ENCODE assay signal across 17 mouse cellular contexts in the genomic region with DNA sequence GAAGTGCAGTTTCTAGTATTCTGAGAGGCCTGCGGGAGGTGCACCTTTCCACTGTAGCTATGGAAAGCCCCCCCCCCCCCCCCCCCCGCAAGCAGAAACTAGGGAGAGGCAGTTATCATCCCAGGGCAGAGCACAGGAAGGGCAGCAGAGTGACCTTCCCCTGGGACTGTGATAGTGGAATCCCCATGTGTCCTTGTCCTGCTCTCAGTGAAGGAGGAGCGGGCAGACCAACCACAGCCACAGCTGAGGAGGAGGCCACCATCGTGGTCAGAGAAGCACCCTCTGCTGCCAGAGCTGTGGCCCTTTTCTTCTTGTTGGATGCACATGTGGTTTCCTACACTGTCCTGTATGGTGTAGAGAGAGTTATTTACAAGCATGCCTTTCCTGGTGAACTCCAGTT.
DNase-seq lines count a peak whose midpoint lies in the region; ATAC-seq lines count a peak whose summit lies in the region.
"Had no signal": no experiment of that assay in that cellular context is flagged by ENCODE, and none has a peak within 500 bp of the region (broad histone marks: within the 10 kb centered on the region; RNA-seq: fewer than 3 reads in every experiment).

No protein-coding gene starts in this region.

- H3K4me1 ChIP-seq in hindbrain, embryonic 10.5 days (replicated peaks) = peaks cover 50% of the 10 kb centered on the region
- peaks cover 10% of the 10 kb centered on the region for H3K4me1 ChIP-seq in hindbrain, embryonic 16.5 days (ENCODE audit: control insufficient read depth, insufficient read depth, low read depth, low read length)
- peaks cover 55% of the 10 kb centered on the region for H3K4me1 ChIP-seq in megakaryocyte, embryonic 14.5 days
- H3K4me1 ChIP-seq in stomach, embryonic 16.5 days (ENCODE audit: control insufficient read depth, insufficient read depth, low read length) = peaks cover 73% of the 10 kb centered on the region

- WGBS in hindbrain, embryonic 10.5 days = 66% methylated on average over 4 of the region's 4 CpGs
- 73% methylated on average over 3 of the region's 4 CpGs for WGBS in hindbrain, embryonic 16.5 days
- 77% methylated on average over 3 of the region's 4 CpGs for WGBS in stomach, embryonic 16.5 days

- H3K9ac ChIP-seq in hindbrain, embryonic 16.5 days (ENCODE audit: low read depth, low read length) = no peak overlapping the region
- H3K9ac ChIP-seq in stomach, embryonic 16.5 days (ENCODE audit: low read length) = no peak overlapping the region
- H3K9ac ChIP-seq: liver, embryonic 15.5 days; midbrain, embryonic 12.5 days had no signal

- peak overlapping the region; percentile 8; the same call in 1 of the 2 replicates for H3K27ac ChIP-seq in hindbrain, embryonic 10.5 days
- H3K27ac ChIP-seq in hindbrain, embryonic 16.5 days (ENCODE audit: low read depth, low read length) = no peak overlapping the region
- H3K27ac ChIP-seq in stomach, embryonic 16.5 days (ENCODE audit: low read length) = peak overlapping the region; percentile 74
- H3K27ac ChIP-seq: liver, embryonic 15.5 days; midbrain, embryonic 12.5 days had no signal

- no peaks in the 10 kb centered on the region for H3K9me3 ChIP-seq in hindbrain, embryonic 10.5 days
- no peaks in the 10 kb centered on the region for H3K9me3 ChIP-seq in hindbrain, embryonic 16.5 days (ENCODE audit: control insufficient read depth, low read length)
- H3K9me3 ChIP-seq in megakaryocyte, embryonic 14.5 days = no peaks in the 10 kb centered on the region
- H3K9me3 ChIP-seq in stomach, embryonic 16.5 days (replicated peaks; ENCODE audit: control insufficient read depth, low read length) = no peaks in the 10 kb centered on the region
- H3K9me3 ChIP-seq: liver, embryonic 15.5 days; midbrain, embryonic 12.5 days had no signal

- intact Hi-C loops in left cerebral cortex, postnatal 10 days (cut with DNase I) = no loop called here

- no peaks in the 10 kb centered on the region for H3K36me3 ChIP-seq in hindbrain, embryonic 10.5 days
- no peaks in the 10 kb centered on the region for H3K36me3 ChIP-seq in hindbrain, embryonic 16.5 days (ENCODE audit: control insufficient read depth, insufficient read depth, low read length)
- no peaks in the 10 kb centered on the region for H3K36me3 ChIP-seq in megakaryocyte, embryonic 14.5 days (replicated peaks; ENCODE audit: low read length)
- H3K36me3 ChIP-seq in stomach, embryonic 16.5 days (ENCODE audit: control insufficient read depth, insufficient read depth, low read length) = no peaks in the 10 kb centered on the region
- H3K36me3 ChIP-seq: liver, embryonic 15.5 days; midbrain, embryonic 12.5 days had no signal

- no peak for ATAC-seq in hindbrain, embryonic 16.5 days
- no peak for ATAC-seq in megakaryocyte, adult 5-6 weeks (ENCODE audit: poor library complexity, severe bottlenecking)
- no peak for ATAC-seq in stomach, embryonic 16.5 days (ENCODE audit: insufficient read depth, low FRiP score)
- ATAC-seq: activated CD4-positive, CD25-positive, alpha-beta regulatory T cell, adult 4 months; forebrain, embryonic 14.5 days had no signal

- peak; percentile 42 for DNase-seq in adrenal gland, postnatal 14 days
- no peak for DNase-seq in adrenal gland, postnatal 25 days
- no peak for DNase-seq in hindbrain, embryonic 10.5 days (ENCODE audit: low spot score)
- DNase-seq in left cerebral cortex, postnatal 10 days (ENCODE audit: extremely low spot score in 1 of 2, low spot score in 2 of 2) = no peak
- DNase-seq: cerebellum, postnatal 36 days; kidney, postnatal 10 days; lung, postnatal 36 days; right cerebral cortex, postnatal 25 days; thymus, adult 18-20 months had no signal

- no peaks in the 10 kb centered on the region for H3K27me3 ChIP-seq in hindbrain, embryonic 10.5 days (ENCODE audit: insufficient read depth, poor library complexity, severe bottlenecking)
- no peaks in the 10 kb centered on the region for H3K27me3 ChIP-seq in hindbrain, embryonic 16.5 days (replicated peaks; ENCODE audit: control insufficient read depth, insufficient read depth, low read length)
- H3K27me3 ChIP-seq in megakaryocyte, embryonic 14.5 days (replicated peaks) = peaks cover 59% of the 10 kb centered on the region
- H3K27me3 ChIP-seq in stomach, embryonic 16.5 days (ENCODE audit: control insufficient read depth, insufficient read depth, low read length) = no peaks in the 10 kb centered on the region
- H3K27me3 ChIP-seq: liver, embryonic 15.5 days; midbrain, embryonic 12.5 days had no signal

- no peak overlapping the region for H3K4me3 ChIP-seq in hindbrain, embryonic 10.5 days
- H3K4me3 ChIP-seq in hindbrain, embryonic 16.5 days (ENCODE audit: low read length) = no peak overlapping the region
- H3K4me3 ChIP-seq in megakaryocyte, embryonic 14.5 days (replicated peaks) = peak overlapping the region; percentile 69
- H3K4me3 ChIP-seq in stomach, embryonic 16.5 days (replicated peaks; ENCODE audit: low read length) = no peak overlapping the region
- H3K4me3 ChIP-seq: liver, embryonic 15.5 days; midbrain, embryonic 12.5 days had no signal

- H3K4me2 ChIP-seq in hindbrain, embryonic 16.5 days (ENCODE audit: low read length) = no peak overlapping the region
- no peak overlapping the region for H3K4me2 ChIP-seq in stomach, embryonic 16.5 days (ENCODE audit: low read depth, low read length)
- H3K4me2 ChIP-seq: liver, embryonic 15.5 days; midbrain, embryonic 12.5 days had no signal
